Mouse (Mus musculus): ENCODE results near the gene Kcnip3.
A peak's percentile ranks its signal among the peaks of the same experiment; 100 is the strongest.

The Kcnip3 gene

GRCm38 (mm10) chr2:127518273-127518672, 3.6 kb downstream of the Kcnip3 start:
- no peak for DNase-seq (ENCODE audit: low read depth, low spot score)

GRCm38 (mm10) chr2:127517081-127517480, 4.8 kb downstream of the Kcnip3 start:
- no peak for DNase-seq (ENCODE audit: low read depth, low spot score)

GRCm38 (mm10) chr2:127514380-127515124, 7.3 kb downstream of the Kcnip3 start:
- DNase-seq (ENCODE audit: low read depth, low spot score) = no peak

GRCm38 (mm10) chr2:127513244-127513643, 8.7 kb downstream of the Kcnip3 start:
- no peak for DNase-seq (ENCODE audit: low read depth, low spot score)

- no peak for DNase-seq (ENCODE audit: low read depth, low spot score)
Observed at GRCm38 (mm10) chr2:127511426-127511825, 10.5 kb downstream of the Kcnip3 start.

- DNase-seq (ENCODE audit: low read depth, low spot score) = no peak
Observed at GRCm38 (mm10) chr2:127507967-127508660, 13.8 kb downstream of the Kcnip3 start.

- DNase-seq (ENCODE audit: low read depth, low spot score) = peak; percentile 86
Observed at GRCm38 (mm10) chr2:127507077-127507774, 14.7 kb downstream of the Kcnip3 start.

- DNase-seq (ENCODE audit: low read depth, low spot score) = no peak
Observed at GRCm38 (mm10) chr2:127506131-127506632, 15.7 kb downstream of the Kcnip3 start.

GRCm38 (mm10) chr2:127505196-127505595, 16.7 kb downstream of the Kcnip3 start:
- DNase-seq (ENCODE audit: low read depth, low spot score) = no peak

GRCm38 (mm10) chr2:127503751-127504549, 17.9 kb downstream of the Kcnip3 start:
- DNase-seq (ENCODE audit: low read depth, low spot score) = no peak

- peak; percentile 79 for DNase-seq (ENCODE audit: low read depth, low spot score)
Observed at GRCm38 (mm10) chr2:127501061-127501460, 20.8 kb downstream of the Kcnip3 start.

GRCm38 (mm10) chr2:127498750-127499149, 23.1 kb downstream of the Kcnip3 start:
- DNase-seq (ENCODE audit: low read depth, low spot score) = no peak

- DNase-seq (ENCODE audit: low read depth, low spot score) = no peak
Observed at GRCm38 (mm10) chr2:127496321-127496720, 25.6 kb downstream of the Kcnip3 start.

GRCm38 (mm10) chr2:127484476-127485170, 37.3 kb downstream of the Kcnip3 start:
- DNase-seq (ENCODE audit: low read depth, low spot score) = peak; percentile 94

- DNase-seq (ENCODE audit: low read depth, low spot score) = peak; percentile 55
Observed at GRCm38 (mm10) chr2:127483001-127483400, 38.9 kb downstream of the Kcnip3 start.

- peak; percentile 87 for DNase-seq (ENCODE audit: low read depth, low spot score)
Observed at GRCm38 (mm10) chr2:127482533-127482911, 39.4 kb downstream of the Kcnip3 start.

GRCm38 (mm10) chr2:127481841-127482532, 39.9 kb downstream of the Kcnip3 start:
- peak; percentile 53 for DNase-seq (ENCODE audit: low read depth, low spot score)

- DNase-seq (ENCODE audit: low read depth, low spot score) = no peak
Observed at GRCm38 (mm10) chr2:127479763-127480162, 42.1 kb downstream of the Kcnip3 start.

- DNase-seq (ENCODE audit: low read depth, low spot score) = no peak
Observed at GRCm38 (mm10) chr2:127479210-127479609, 42.7 kb downstream of the Kcnip3 start.

- DNase-seq (ENCODE audit: low read depth, low spot score) = no peak
Observed at GRCm38 (mm10) chr2:127472279-127472678, 49.6 kb downstream of the Kcnip3 start.

All from ZHBTc4 (cell line).